Mouse (Mus musculus) megakaryocyte progenitor cell, adult 5-6 weeks (primary cell): ENCODE data around the gene Arhgap40. TPM values are rescaled to one million over a fixed set of nuclear protein-coding genes. Genes with fewer than 3 reads are reported as not detected.

Source experiments
- total RNA-seq, 2 experiments: library from RNA; stranded (forward) in 1 of 2; stranded (reverse) in 1 of 2; fragments of 157-497, 149-512 nt in 1 of 2; fragments of 200-1000 nt in 1 of 2; gene quantifications; 2 replicates each; pipeline versions ENCODE4 v1.2.3 to v1.2.4; 2015 to 2017

The Arhgap40 gene
- total RNA-seq, 2 experiments from 2014 or later: not detected

Other genes with a start within 250 kb of the Arhgap40 start
- gene Lbp, start 206.3 kb upstream of the Arhgap40 start, total RNA-seq (2015): 71.3 and 89.1 TPM in 2 replicates
- 212 and 229 TPM in 2 replicates for gene Lbp, start 206.3 kb upstream of the Arhgap40 start, total RNA-seq (2017)
- gene Snhg11, start 137.2 kb upstream of the Arhgap40 start, total RNA-seq (2015): 0.17 and 0.24 TPM in 2 replicates
- gene Snhg11, start 137.2 kb upstream of the Arhgap40 start, total RNA-seq (2017): 0.03 and 0.17 TPM in 2 replicates
- 37.8 and 40.9 TPM in 2 replicates for gene Ralgapb, start 102.9 kb upstream of the Arhgap40 start, total RNA-seq (2015)
- gene Ralgapb, start 102.9 kb upstream of the Arhgap40 start, total RNA-seq (2017): 22.2 and 30.4 TPM in 2 replicates
- not detected in 2 replicates for gene Adig, start 10.2 kb upstream of the Arhgap40 start, total RNA-seq (2015)
- not detected in 2 replicates for gene Adig, start 10.2 kb upstream of the Arhgap40 start, total RNA-seq (2017)
- 0.05 TPM in 1 of 2 replicates, not detected in the other for gene Slc32a1, start 98.0 kb downstream of the Arhgap40 start, total RNA-seq (2015)
- 0.04 TPM in 1 of 2 replicates, not detected in the other for gene Slc32a1, start 98.0 kb downstream of the Arhgap40 start, total RNA-seq (2017)
- 9.1 and 14.7 TPM in 2 replicates for gene Actr5, start 112.1 kb downstream of the Arhgap40 start, total RNA-seq (2015)
- gene Actr5, start 112.1 kb downstream of the Arhgap40 start, total RNA-seq (2017): 14.5 and 18.7 TPM in 2 replicates
- 0.17 and 0.30 TPM in 2 replicates for gene Ppp1r16b, start 152.6 kb downstream of the Arhgap40 start, total RNA-seq (2015)
- gene Ppp1r16b, start 152.6 kb downstream of the Arhgap40 start, total RNA-seq (2017): 0.07 and 0.08 TPM in 2 replicates